Mouse (Mus musculus): ENCODE results near the gene Galnt9. TPM values are rescaled to one million over a fixed set of nuclear protein-coding genes. Genes with fewer than 3 reads are reported as not detected.
A peak's percentile ranks its signal among the peaks of the same experiment; 100 is the strongest.

Galnt9 gene
- total RNA-seq, 2 experiments from 2014 or later = 103 to 119 TPM

DNA sequence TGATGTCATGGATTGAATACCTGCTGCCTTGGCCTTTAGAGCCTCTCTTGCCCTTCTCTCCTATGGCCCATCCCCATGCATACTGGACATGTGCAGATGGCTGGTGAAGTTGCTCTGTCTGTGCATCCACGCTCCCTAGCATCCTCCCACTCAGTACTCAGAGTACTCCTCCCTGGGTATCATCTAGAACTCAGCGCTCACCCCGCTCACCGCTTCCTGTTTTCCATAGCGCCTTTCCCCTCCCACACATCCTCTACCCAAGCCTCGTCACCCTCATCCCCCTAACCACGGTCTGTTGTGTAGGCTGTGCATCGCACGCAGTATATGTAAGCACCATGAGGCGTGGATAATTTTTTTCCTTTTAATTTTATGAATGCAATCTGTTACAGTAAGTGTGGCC, 51.2 kb downstream of the Galnt9 start:
- no peak for TF ChIP-seq CTCF (IDR thresholded peaks at IDR 0.05)
- no peak overlapping the region for H3K27ac ChIP-seq
- H3K4me3 ChIP-seq = no peak overlapping the region
- peak; percentile 47 to 59 for DNase-seq (ENCODE audit: extremely low spot score in 1 of 2, low spot score in 2 of 2)
- intact Hi-C loops (cut with DNase I) = loop anchor here (1.0 to 5.0 kb wide), 4 partner anchors 14 to 74 kb away; no protein-coding TSS in a partner anchor

DNA sequence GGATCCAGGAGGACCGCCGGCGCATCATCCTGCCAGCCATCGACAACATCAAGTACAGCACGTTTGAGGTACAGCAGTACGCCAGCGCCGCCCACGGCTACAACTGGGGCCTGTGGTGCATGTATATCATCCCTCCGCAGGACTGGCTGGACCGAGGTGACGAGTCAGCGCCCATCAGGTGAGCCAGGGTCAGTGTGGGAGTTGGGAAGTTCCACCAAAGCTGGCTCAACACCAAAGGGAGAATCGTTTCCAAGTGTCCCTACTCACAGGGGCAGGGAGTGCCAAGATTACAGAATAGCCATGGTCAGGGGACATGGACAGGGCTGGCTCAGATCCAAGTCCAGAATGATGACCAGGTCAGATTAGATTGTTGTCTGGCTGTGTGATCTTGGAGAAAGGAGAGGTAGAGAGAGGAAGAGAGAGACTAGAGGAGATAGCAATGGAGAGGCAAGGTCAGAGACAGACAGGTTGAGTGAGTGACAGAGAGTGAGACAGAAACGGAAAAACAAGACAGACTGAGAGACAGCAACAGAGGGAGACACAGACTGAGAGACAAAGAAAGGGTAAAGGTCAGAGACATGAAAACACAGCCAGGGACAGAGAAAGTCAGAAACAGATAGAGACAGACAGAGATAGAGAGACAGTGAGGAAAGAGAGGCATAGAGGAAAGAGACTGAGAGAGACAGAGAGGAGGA, 52.1 kb downstream of the Galnt9 start:
- DNase-seq (ENCODE audit: extremely low spot score in 1 of 2, low spot score in 2 of 2) = no peak
- H3K4me3 ChIP-seq = no peak overlapping the region
- H3K27ac ChIP-seq = no peak overlapping the region
- intact Hi-C loops (cut with DNase I) = loop anchor here (5.0 kb wide), 1 partner anchor 49 kb away; no protein-coding TSS in a partner anchor
- TF ChIP-seq CTCF (IDR thresholded peaks at IDR 0.05) = no peak

DNA sequence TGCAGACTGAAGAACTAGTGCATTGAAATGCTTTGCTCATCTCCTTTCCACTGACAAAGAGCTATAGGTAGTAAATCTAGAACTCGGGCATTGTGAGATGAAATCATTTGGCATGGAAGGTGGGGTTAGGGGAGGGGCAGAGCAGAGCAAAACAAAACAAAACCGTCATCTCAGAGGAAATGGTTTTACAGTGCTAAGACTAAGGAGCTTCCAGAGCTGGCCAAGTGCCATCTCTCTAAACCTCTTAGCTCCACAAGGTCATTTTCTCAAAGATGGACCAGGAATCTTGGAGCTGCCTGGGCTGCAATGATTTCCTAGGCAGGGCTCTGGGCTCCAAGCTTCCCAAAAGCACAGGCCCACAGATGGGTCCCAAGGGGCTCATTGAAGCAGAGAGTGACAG, 53.3 kb downstream of the Galnt9 start:
- Histone ChIP-seq H3K27ac (0 out of 2 replicates have a peak overlapping the region, but pooled peaks have one; percentile 15), H3K4me3 (no peak overlapping the region)
- intact Hi-C loops (cut with DNase I) = loop anchor here (5.0 kb wide), 1 partner anchor 50 kb away; no protein-coding TSS in a partner anchor
- no peak for TF ChIP-seq CTCF (IDR thresholded peaks at IDR 0.05)
- no peak for DNase-seq (ENCODE audit: extremely low spot score in 1 of 2, low spot score in 2 of 2)

DNA sequence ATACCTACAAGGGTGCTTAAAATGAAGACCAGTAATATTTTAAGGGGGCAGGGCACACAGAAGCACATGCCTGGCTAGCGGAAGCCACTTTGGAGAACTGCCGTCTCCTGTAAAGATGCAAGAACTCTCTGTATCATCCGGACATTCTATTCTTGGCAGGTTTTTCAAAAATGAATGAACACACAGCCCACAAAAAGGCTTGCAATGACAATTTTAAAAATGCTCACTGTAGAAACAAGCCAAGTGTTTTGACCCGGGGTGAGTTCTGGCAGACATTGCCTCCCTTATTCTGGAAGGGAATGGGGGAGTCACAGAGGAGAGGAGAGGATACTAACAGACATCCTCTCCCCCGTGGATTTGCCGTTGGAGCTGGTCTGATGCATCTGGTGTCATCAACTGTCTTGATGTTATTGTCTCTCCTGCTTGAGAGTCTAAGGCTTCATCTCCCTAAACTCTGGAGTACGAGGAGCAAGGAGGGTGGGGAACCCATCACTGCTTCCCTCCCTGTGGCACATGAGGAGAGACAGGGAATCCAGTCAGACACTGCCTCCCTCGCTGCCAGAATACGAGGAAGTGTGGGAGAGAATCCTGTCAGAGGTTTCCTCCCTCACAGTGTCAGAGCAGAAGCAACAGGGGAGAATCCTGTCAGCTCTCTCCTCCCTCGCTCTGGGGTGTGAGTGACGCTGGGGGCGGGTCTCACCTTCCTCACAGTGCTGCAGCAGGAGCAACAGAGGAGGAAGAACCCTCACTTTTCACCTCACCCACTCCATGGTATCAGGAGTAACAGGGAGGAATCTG, 54.3 kb downstream of the Galnt9 start:
- Histone ChIP-seq H3K27ac (no peak overlapping the region), H3K4me3 (no peak overlapping the region)
- DNase-seq (ENCODE audit: extremely low spot score in 1 of 2, low spot score in 2 of 2) = peak; percentile 71 to 74
- intact Hi-C loops (cut with DNase I) = loop anchor here (5.0 kb wide), 1 partner anchor 51 kb away; no protein-coding TSS in a partner anchor
- no peak for TF ChIP-seq CTCF (IDR thresholded peaks at IDR 0.05)

DNA sequence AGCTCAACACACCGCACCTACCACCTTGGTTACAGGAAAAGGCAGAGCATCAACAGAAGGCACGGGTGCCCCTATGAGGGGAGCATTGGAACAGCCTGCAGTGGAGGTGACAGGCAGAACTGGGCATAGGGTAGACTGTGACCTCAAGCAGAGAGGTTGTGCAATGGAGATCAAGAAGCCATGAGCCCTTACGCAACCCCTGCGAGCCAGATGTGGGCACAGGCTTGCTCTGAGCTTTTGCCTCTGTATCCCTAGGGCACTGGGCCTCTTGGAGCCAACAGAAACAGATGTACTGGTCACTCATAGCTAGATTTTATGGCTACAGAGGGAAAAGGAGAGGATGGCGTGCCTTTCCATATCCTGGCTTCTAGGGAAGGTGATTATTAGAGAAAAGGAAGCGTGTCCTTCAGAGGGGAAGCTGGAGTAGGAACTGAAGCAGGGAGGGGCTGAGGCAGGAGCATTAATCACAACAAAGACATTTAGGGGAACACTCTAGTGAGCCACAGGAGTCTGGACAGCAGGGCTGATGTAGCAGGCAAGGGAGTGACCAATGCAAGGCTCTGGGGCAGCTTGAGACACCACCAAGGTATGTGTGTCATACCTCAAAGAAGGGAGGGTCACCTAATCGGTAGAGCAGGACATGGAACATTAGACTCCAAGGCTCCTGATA, 59.0 kb downstream of the Galnt9 start:
- no peak for DNase-seq (ENCODE audit: extremely low spot score in 1 of 2, low spot score in 2 of 2)
- intact Hi-C loops (cut with DNase I) = no loop called here
- H3K27ac ChIP-seq = no peak overlapping the region
- no peak for TF ChIP-seq CTCF (IDR thresholded peaks at IDR 0.05)
- no peak overlapping the region for H3K4me3 ChIP-seq

DNA sequence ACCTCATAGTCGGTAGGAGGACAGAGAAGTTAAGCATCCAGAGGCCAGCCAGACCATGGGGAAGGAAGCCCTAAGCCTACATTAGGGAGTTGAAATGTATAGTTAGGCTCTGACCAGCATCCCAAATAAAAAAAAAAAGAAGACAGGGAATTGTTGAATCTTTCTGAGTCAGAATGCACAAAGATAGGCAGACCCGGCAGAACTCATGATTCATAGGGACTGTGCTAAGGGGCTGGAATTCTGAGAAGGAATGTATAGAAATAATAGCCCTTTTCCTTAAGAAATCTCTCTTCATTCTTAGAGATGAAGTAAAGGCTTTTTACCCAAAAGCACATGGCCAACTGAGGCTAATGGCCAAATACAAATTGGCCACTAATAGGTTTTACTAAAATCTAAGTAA, 60.2 kb downstream of the Galnt9 start:
- DNase-seq (ENCODE audit: extremely low spot score in 1 of 2, low spot score in 2 of 2) = no peak
- Histone ChIP-seq H3K4me3 (no peak overlapping the region), H3K27ac (no peak overlapping the region)
- intact Hi-C loops (cut with DNase I) = no loop called here
- no peak for TF ChIP-seq CTCF (IDR thresholded peaks at IDR 0.05)

DNA sequence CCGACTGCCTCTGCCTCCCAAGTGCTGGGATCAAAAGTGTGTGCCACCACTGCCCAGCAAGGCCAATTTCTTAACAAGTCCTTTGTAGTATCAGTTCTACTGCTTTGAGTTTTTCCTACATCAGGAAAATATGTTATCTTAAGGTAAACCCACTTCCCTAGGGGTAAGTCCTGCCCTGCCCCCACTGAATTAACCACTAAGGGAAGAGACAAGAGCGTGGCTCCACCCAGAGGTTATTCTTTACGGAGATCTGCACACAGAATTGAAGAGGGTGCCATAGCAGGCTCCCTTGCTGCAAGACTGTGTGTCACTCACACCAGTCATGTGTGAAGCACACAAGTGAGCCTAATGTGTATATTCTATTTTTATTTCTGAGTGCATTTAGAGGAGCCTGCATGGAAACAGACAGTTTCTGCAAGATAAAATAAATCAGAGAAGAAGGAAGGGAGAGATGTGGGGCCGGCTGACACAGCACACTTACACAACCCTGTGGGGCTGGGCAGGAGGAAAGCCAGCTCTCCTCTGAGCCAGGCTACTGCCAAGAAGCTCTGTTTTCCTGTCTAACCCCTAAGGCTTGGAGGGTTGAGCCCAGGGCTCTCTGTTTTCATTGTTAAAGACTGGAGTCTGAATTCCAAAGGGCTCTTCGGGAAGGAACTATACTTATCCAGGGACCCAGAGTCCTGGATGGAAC, 61.5 kb downstream of the Galnt9 start:
- H3K4me3 ChIP-seq = no peak overlapping the region
- H3K27ac ChIP-seq = no peak overlapping the region
- intact Hi-C loops (cut with DNase I) = no loop called here
- no peak for DNase-seq (ENCODE audit: extremely low spot score in 1 of 2, low spot score in 2 of 2)
- TF ChIP-seq CTCF (IDR thresholded peaks at IDR 0.05) = no peak; the same call in 1 of the 2 replicates

DNA sequence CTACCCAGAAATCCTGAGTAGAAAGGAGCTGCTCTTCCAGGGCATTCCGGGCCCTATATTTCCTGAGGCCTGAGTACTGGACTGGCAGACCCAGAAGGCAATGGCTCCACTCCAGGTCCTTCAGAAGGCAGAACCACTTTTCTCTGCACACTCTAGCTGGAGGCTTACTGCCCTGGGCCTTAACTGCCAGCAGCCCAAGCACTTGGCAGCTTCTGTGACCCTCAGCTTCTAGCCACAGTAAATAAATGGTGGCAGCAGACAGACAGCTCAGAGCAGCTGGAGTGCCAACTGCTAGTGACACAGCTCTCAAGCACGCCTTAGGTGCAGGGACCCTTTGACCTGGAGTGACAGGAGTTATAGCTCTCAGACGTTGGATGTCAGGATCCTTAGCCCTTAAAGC, 63.6 kb downstream of the Galnt9 start:
- intact Hi-C loops (cut with DNase I) = no loop called here
- no peak overlapping the region for H3K27ac ChIP-seq
- no peak for TF ChIP-seq CTCF (IDR thresholded peaks at IDR 0.05)
- no peak overlapping the region for H3K4me3 ChIP-seq
- no peak for DNase-seq (ENCODE audit: extremely low spot score in 1 of 2, low spot score in 2 of 2)

DNA sequence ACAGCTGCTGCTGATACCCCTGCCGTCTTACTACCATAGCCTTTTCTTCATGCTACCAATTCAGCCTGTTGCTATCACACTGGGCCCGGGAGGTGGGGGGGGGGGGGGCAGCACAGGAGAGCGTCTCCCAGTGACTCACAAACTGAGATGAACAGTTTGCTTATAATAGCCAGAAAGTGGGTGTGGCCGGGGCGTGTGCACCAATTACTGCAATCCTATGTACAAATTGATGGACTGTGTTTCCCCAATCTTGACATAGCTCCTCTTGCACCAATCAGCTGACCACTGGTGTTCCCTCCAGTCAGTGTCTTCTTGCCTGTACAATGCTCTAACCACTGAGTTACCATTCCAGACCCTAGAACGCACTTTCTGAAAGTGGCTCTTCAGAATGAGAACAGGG, 64.2 kb downstream of the Galnt9 start:
- Histone ChIP-seq H3K4me3 (no peak overlapping the region), H3K27ac (no peak overlapping the region)
- intact Hi-C loops (cut with DNase I) = no loop called here
- no peak for DNase-seq (ENCODE audit: extremely low spot score in 1 of 2, low spot score in 2 of 2)
- TF ChIP-seq CTCF (IDR thresholded peaks at IDR 0.05) = no peak

DNA sequence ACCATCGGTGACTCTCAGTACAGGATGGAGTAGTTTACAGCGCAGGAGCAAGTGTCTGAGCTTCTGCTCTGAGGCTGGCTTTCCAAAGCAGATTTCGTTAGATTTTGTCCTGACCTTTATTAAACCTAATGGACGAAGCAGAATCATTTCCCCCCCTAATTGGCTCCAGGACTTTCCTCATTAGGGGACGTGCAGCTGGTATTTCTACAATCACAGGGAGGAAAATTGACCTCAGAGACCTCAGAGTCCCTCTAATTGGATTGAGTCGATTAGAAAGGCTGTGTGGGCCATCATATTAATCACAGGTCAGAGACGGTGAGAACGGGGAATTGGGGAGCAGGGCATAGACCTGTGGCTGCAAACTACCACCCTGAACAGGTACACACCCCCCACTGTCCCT, 64.8 kb downstream of the Galnt9 start:
- Histone ChIP-seq H3K27ac (no peak overlapping the region), H3K4me3 (no peak overlapping the region)
- no peak for DNase-seq (ENCODE audit: extremely low spot score in 1 of 2, low spot score in 2 of 2)
- intact Hi-C loops (cut with DNase I) = no loop called here
- no peak for TF ChIP-seq CTCF (IDR thresholded peaks at IDR 0.05)

DNA sequence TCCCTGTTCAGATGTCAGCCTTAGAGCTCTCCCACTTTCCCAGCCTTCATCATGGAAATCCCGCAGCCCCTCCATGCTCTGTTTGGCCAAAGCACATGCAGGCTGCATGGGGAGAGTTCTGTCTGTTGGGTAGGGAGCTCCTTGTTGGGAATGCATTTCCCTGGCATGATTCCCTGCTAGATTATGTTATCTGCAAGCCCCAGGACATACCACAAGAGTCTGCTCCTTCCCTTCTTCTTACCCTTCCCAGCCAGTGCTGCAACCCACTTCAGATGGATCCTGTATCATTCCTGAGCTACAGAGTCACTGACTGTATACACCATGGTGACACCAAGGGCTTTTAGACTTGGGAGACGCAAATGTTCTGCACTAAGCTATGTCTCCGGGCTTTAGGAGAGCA, 65.3 kb downstream of the Galnt9 start:
- no peak for TF ChIP-seq CTCF (IDR thresholded peaks at IDR 0.05)
- DNase-seq (ENCODE audit: extremely low spot score in 1 of 2, low spot score in 2 of 2) = no peak
- Histone ChIP-seq H3K4me3 (no peak overlapping the region), H3K27ac (no peak overlapping the region)
- intact Hi-C loops (cut with DNase I) = no loop called here
